Mouse (Mus musculus) ZHBTc4 (cell line): ENCODE measurements around the gene Gm20388.

Experiments
- DNase-seq: peaks from one replicate; pipeline ENCODE4 v3.0.0-alpha.2; 2011; ENCODE audit warnings: low read depth, low spot score

Gene Gm20388

GRCm38 (mm10) chr8:124281700-124282541, 4371.3 kb downstream of the Gm20388 start:
- DNase-seq = no peak

- DNase-seq = no peak
These were observed 4372.4 kb downstream of the Gm20388 start for GRCm38 (mm10) chr8:124282878-124283630.

- peak; percentile 60 for DNase-seq
These were observed 4373.1 kb downstream of the Gm20388 start for GRCm38 (mm10) chr8:124283644-124284332.

- peak; percentile 66 for DNase-seq
These were observed 4373.7 kb downstream of the Gm20388 start for GRCm38 (mm10) chr8:124284333-124284711.

GRCm38 (mm10) chr8:124284984-124285576, 4374.4 kb downstream of the Gm20388 start:
- DNase-seq = no peak

- peak; percentile 38 for DNase-seq
These were observed 4376.0 kb downstream of the Gm20388 start for GRCm38 (mm10) chr8:124286461-124287124.

GRCm38 (mm10) chr8:124288215-124288864, 4377.7 kb downstream of the Gm20388 start:
- DNase-seq = no peak

GRCm38 (mm10) chr8:124289481-124290050, 4378.9 kb downstream of the Gm20388 start:
- no peak for DNase-seq

- peak; percentile 53 for DNase-seq
These were observed 4380.5 kb downstream of the Gm20388 start for GRCm38 (mm10) chr8:124290911-124291691.

- no peak for DNase-seq
These were observed 4381.1 kb downstream of the Gm20388 start for GRCm38 (mm10) chr8:124291693-124292092.

GRCm38 (mm10) chr8:124292965-124293364, 4382.3 kb downstream of the Gm20388 start:
- no peak for DNase-seq

- DNase-seq = no peak
These were observed 4383.8 kb downstream of the Gm20388 start for GRCm38 (mm10) chr8:124294425-124294824.

GRCm38 (mm10) chr8:124294900-124295299, 4384.3 kb downstream of the Gm20388 start:
- no peak for DNase-seq

GRCm38 (mm10) chr8:124295357-124295756, 4384.7 kb downstream of the Gm20388 start:
- no peak for DNase-seq

- no peak for DNase-seq
These were observed 4390.9 kb downstream of the Gm20388 start for GRCm38 (mm10) chr8:124301512-124301911.

GRCm38 (mm10) chr8:124301935-124302555, 4391.4 kb downstream of the Gm20388 start:
- no peak for DNase-seq

- no peak for DNase-seq
These were observed 4392.7 kb downstream of the Gm20388 start for GRCm38 (mm10) chr8:124303211-124303902.

GRCm38 (mm10) chr8:124304141-124304540, 4393.5 kb downstream of the Gm20388 start:
- no peak for DNase-seq
